Mouse (Mus musculus) intestine, embryonic 16.5 days (tissue): Measurements from ENCODE around the gene Kat5. TPM values are rescaled to one million over a fixed set of nuclear protein-coding genes. Genes with fewer than 3 reads are reported as not detected.

Source experiments
- ATAC-seq: fragments of 200-750 bp; cut with Nextera tagmentation; 2 replicates; pipeline ENCODE4 v1.8.0; 2017; ENCODE audit warnings: moderate TSS enrichment, moderate library complexity
- H3K27ac ChIP-seq: fragments of 300-500 bp; sonication (generic); 2 replicates; pipeline ENCODE4 v1.5.1; 2014; ENCODE audit warnings: mild to moderate bottlenecking, low read length
- H3K27me3 ChIP-seq: fragments of 300-500 bp; sonication (generic); replicated peaks from 2 replicates; pipeline ENCODE4 v1.6.1; 2014; ENCODE audit warnings: low read length, control low read depth, mixed read lengths; ENCODE audit not compliant: control insufficient read depth, insufficient read depth
- H3K36me3 ChIP-seq: fragments of 300-500 bp; sonication (generic); 2 replicates; pipeline ENCODE4 v1.6.1; 2014; ENCODE audit warnings: low read length, control low read depth; ENCODE audit not compliant: control insufficient read depth, insufficient read depth
- H3K4me1 ChIP-seq: fragments of 300-500 bp; sonication (generic); 2 replicates; pipeline ENCODE4 v1.6.1; 2014; ENCODE audit warnings: low read length, control low read depth, mixed read lengths; ENCODE audit not compliant: control insufficient read depth, insufficient read depth
- H3K4me2 ChIP-seq: fragments of 300-500 bp; sonication (generic); 2 replicates; pipeline ENCODE4 v1.6.1; 2014; ENCODE audit warnings: low read depth, low read length, control low read depth
- H3K4me3 ChIP-seq: fragments of 300-500 bp; sonication (generic); 2 replicates; pipeline ENCODE4 v1.5.1; 2014; ENCODE audit warnings: mild to moderate bottlenecking, low read length
- H3K9ac ChIP-seq: fragments of 300-500 bp; sonication (generic); 2 replicates; pipeline ENCODE4 v1.6.1; 2014; ENCODE audit warnings: low read depth, low read length
- H3K9me3 ChIP-seq: fragments of 300-500 bp; sonication (generic); 2 replicates; pipeline ENCODE4 v1.6.1; 2016; ENCODE audit warnings: low read length, control low read depth; ENCODE audit not compliant: control insufficient read depth
- WGBS: fragments of 180-500 bp; shearing (Covaris S2); extraction: QIAGEN DNeasy Blood & Tissue Kit; methylation state at CpG from one replicate; pipeline ENCODE4 v1.1.7; 2014; 5-methylcytosine and 5-hydroxymethylcytosine counted together
- polyA plus RNA-seq: library from polyadenylated mRNA; unstranded; fragments of >200 nt; fragmentation: Nextera tagmentation; extraction: Ambion mirVana; gene quantifications from 2 replicates; pipeline ENCODE4 v1.2.1, GENCODE M21; 2015

Gene Kat5
- polyA plus RNA-seq, 1 experiment from 2014 or later = 40.9 TPM

DNA sequence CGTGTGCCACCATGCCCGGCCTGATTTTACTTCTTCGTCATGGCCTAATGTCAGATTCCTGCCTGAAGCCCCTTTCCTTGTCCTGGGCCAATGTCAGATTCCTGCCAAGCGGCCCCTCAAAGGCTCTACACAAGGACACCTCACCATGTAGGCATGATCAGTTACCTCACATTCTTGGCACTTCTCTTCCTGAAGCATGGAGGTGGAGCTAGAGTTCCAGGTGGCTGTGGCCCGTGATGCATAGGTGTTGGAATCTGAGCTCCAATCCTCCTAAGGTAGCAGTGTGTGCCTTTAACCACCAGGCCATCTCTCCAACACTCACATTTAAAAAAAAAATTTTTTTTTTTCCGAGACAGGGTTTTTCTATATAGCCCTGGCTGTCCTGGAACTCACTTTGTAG lies 29.3 kb downstream of the Kat5 start:
- no peaks in the 10 kb centered on the region for H3K36me3 ChIP-seq
- H3K27me3 ChIP-seq = no peaks in the 10 kb centered on the region
- no peak overlapping the region for H3K4me3 ChIP-seq
- ATAC-seq = no peak
- no peaks in the 10 kb centered on the region for H3K9me3 ChIP-seq
- WGBS = 89% methylated on average over 6 of the region's 6 CpGs
- H3K4me2 ChIP-seq = no peak overlapping the region
- H3K9ac ChIP-seq = no peak overlapping the region
- no peak overlapping the region for H3K27ac ChIP-seq
- H3K4me1 ChIP-seq = no peaks in the 10 kb centered on the region

DNA sequence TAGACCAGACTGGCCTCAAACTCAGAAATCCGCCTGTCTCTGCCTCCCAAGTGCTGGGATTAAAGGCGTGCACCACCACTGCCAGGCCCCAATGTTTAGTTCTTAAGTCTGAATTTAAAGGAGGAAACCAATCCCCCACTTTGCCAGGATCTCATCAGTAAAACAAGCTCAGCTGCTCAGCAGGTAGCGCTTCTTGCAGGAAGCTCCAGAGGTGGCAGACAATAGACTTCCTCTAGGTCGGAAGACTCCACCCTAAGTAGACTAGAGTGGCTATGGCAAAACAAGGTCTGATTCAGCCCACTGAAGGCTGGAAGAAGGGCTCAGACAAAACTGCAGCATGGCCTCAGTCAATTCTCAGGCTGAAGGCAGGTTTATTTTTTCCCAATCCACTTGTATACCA lies 30.1 kb downstream of the Kat5 start:
- Histone ChIP-seq H3K9me3 (no peaks in the 10 kb centered on the region), H3K27me3 (no peaks in the 10 kb centered on the region), H3K4me3 (no peak overlapping the region), H3K36me3 (no peaks in the 10 kb centered on the region), H3K27ac (no peak overlapping the region), H3K4me1 (no peaks in the 10 kb centered on the region), H3K4me2 (no peak overlapping the region), H3K9ac (no peak overlapping the region)
- 76% methylated on average over 4 of the region's 4 CpGs for WGBS
- ATAC-seq = no peak

DNA sequence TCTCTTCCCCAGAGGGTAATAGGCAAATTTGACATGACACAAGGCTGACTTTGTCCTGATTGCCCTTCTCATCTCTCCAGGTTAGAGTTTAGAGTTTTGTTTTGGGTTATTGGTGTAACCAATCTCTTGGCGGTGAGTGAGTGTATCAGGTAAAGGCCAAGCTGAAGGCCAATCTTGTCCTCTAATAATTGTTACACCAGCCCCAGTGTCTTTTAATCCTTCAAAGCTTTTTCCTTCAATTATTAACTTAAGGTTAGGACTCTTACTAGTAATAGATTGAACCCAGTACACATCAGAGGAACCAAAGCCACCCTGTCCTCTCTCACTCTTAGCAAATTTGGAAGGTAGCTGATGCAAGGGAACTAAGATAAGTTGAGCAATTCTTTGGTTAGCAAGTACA lies 34.7 kb downstream of the Kat5 start:
- ATAC-seq = no peak
- Histone ChIP-seq H3K36me3 (no peaks in the 10 kb centered on the region; the same call in 1 of the 2 replicates), H3K9ac (no peak overlapping the region), H3K27ac (no peak overlapping the region), H3K4me3 (no peak overlapping the region), H3K27me3 (no peaks in the 10 kb centered on the region), H3K9me3 (no peaks in the 10 kb centered on the region), H3K4me2 (no peak overlapping the region), H3K4me1 (no peaks in the 10 kb centered on the region)
- 51% methylated on average over 1 of the region's 1 CpGs for WGBS

DNA sequence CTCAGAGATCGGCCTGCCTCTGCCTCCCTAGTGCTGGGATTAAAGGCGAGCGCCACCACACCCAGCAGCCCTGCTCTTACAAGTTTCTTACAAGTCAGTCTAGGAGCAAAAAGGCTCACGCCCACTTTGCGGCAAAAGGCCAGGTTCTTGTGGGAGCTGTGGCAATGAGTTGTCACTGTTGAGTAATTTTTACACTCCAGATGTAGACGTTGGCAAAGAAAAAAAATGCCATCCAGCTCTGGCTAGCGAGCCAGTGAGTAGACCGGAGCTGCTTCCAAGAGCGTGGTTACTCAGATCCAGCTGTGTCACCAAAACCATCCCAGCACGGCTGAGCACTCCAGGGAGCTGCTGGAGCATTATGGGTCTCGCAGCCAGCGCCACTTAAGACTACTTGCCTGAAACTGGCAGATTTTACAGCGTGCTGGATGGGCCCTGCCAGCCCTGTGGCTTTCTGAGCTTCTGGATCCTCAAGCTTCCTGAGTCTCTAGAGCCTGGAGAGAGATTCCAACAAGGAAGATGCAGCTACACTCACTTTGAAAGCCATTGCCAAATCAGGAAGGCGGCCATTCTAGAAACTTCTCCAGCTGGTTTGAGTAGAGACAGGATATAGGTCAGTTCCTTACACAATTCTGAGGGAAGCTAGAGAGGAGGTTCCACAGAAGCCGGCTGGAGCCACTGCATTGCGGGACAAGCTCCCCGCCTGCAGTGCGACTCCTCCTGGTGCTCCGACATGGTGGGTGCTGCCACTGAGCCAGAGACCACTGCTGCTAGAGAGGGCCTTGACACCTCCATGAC lies 37.5 kb downstream of the Kat5 start:
- 84% methylated on average over 19 of the region's 19 CpGs for WGBS
- H3K36me3 ChIP-seq = peaks cover 5% of the 10 kb centered on the region
- H3K9me3 ChIP-seq = no peaks in the 10 kb centered on the region
- H3K27me3 ChIP-seq = no peaks in the 10 kb centered on the region
- H3K4me2 ChIP-seq = no peak overlapping the region
- no peak for ATAC-seq
- H3K9ac ChIP-seq = no peak overlapping the region
- H3K4me1 ChIP-seq = peaks cover 16% of the 10 kb centered on the region
- peak overlapping the region; percentile 14; the same call in 1 of the 2 replicates for H3K27ac ChIP-seq
- H3K4me3 ChIP-seq = no peak overlapping the region

DNA sequence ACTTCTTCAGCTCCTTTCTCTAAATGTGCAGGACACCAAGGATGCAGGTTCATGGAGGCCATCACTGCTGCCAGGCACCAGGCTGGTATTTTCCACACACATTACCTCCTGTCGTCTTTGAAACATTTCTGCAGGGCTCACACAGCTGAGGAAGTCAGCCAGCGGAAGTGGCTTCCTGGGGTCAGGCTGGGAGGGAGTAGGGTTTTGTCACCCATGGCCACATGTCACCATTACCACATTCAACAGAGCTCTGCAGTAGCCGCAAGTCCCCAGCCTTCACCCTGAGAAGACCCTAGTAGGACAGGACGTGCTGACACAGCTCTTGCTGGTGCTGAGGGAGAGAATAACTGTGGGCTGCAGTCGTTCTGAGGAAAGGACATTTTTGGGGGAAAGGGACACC lies 38.2 kb downstream of the Kat5 start:
- H3K27ac ChIP-seq = no peak overlapping the region
- 70% methylated on average over 5 of the region's 5 CpGs for WGBS

DNA sequence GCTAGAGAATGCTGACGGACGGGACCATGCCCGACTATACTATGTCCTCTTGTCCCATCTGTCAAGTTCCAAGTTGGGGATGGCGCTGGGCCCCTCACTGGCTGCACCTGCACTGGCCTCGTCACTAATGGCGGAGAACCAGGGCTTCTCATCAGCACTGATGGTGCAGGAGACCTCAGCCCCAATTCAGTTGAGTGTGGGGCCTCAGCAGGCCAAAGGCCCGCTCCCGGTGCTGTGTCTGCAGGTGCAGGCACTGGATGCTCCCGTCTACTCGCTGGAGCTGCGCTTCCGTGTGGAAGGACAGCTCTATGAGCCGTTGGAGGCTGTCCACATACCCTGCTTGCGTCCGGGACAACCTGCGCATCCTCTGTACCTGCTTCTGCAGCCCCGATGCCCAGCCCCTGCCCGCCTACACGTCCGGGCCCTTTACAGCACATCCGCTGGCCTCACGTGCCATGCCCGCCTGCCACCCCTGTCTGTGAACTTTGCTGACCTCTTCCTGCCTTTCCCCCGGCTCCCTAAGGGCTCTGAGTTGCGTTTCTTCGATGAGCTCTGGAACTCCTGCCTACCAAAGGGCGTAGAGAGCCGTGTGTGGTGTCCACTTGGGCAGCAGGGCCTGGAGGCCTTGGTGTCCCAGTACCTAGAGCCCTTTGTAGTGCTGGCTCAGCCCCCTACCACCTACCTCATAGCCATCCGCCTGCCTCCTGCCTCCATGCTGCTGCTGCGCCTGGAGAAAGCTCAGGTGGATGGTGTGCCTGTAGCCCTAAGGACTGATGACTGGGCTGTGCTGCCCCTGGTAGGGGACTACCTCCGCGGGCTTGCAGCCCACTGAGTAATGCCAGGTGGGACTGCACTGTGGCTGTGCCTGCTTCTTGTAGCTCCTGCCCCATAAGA lies 39.4 kb downstream of the Kat5 start:
- 88% methylated on average over 32 of the region's 32 CpGs for WGBS
- H3K9ac ChIP-seq = peak overlapping the region; percentile 10; the same call in 1 of the 2 replicates
- H3K4me3 ChIP-seq = no peak overlapping the region
- no peak overlapping the region for H3K4me2 ChIP-seq
- H3K27me3 ChIP-seq = no peaks in the 10 kb centered on the region
- H3K4me1 ChIP-seq = peaks cover 29% of the 10 kb centered on the region
- H3K9me3 ChIP-seq = no peaks in the 10 kb centered on the region
- no peak for ATAC-seq
- H3K27ac ChIP-seq = no peak overlapping the region
- H3K36me3 ChIP-seq = peaks cover 5% of the 10 kb centered on the region

More for the DNA sequence above, 38.2 kb downstream of the Kat5 start:
- H3K27me3 ChIP-seq = no peaks in the 10 kb centered on the region
- ATAC-seq = no peak
- H3K4me1 ChIP-seq = peaks cover 20% of the 10 kb centered on the region
- no peaks in the 10 kb centered on the region for H3K9me3 ChIP-seq
- H3K4me3 ChIP-seq = no peak overlapping the region
- no peak overlapping the region for H3K4me2 ChIP-seq
- H3K36me3 ChIP-seq = peaks cover 5% of the 10 kb centered on the region
- no peak overlapping the region for H3K9ac ChIP-seq

DNA sequence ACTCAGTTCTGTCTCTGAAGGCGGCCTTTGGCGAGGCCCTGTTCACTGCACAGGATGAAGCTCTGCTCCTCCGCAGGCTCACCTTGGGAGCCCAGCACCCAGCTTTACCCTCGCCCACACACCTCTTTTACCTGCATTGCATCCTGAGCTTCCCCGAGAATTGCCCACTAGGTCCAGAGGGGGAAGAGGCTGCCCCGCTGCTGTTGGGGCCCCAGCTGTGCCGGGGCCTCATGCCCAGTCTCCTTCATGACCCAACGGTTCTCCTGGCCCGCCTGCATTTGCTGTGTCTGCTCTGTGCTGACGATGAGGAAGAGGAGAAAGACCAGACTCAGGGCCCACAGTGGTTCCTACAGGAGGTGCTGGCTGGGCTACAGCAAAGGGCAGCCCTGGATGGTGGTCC lies 40.5 kb downstream of the Kat5 start:
- WGBS = 86% methylated on average over 10 of the region's 10 CpGs
- Histone ChIP-seq H3K27ac (no peak overlapping the region), H3K4me2 (no peak overlapping the region; the same call in 1 of the 2 replicates), H3K4me3 (peak overlapping the region; percentile 80; the same call in 1 of the 2 replicates), H3K27me3 (no peaks in the 10 kb centered on the region), H3K9ac (peak overlapping the region; percentile 89), H3K4me1 (peaks cover 31% of the 10 kb centered on the region), H3K9me3 (no peaks in the 10 kb centered on the region), H3K36me3 (peaks cover 5% of the 10 kb centered on the region)
- ATAC-seq = no peak

DNA sequence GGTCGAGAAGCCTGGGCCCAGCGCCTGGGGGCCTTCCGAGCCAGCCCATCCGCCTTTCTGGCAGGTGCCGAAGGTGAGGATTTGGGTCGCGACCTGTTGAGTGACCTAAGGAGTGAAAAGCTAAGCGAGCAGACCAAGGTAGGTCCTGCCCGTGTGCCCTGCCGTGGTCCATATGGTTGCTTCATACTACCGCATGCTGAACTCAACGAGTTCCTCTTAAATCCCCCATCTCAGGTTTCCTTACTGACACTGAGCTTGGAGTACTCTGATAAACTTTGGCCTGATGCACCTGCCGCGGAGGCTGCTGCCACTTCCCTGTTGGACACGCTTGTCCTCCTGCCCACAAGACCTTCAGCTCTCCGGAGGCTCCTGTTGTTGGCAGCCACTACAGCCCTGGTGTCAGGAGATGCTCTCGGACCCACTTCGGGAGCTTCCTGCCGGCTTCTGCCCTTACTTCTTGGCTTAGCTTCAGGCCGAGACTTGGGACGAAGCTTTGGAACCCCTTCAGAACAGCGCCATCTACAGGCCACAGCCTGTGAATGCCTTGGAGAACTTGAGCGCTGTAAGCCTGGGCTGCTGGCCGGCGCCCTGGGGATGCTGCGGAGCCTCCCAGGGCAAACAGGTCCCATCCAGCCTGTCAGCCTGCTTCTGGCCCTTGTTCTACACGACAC lies 41.4 kb downstream of the Kat5 start:
- Histone ChIP-seq H3K4me1 (peaks cover 32% of the 10 kb centered on the region), H3K9me3 (no peaks in the 10 kb centered on the region), H3K9ac (peak overlapping the region; percentile 89), H3K4me3 (peak overlapping the region; percentile 80), H3K27ac (peak overlapping the region; percentile 97), H3K36me3 (peaks cover 5% of the 10 kb centered on the region), H3K4me2 (peak overlapping the region; percentile 97), H3K27me3 (no peaks in the 10 kb centered on the region)
- 6% methylated on average over 27 of the region's 27 CpGs for WGBS
- peak; percentile 6; the same call in 1 of the 2 replicates for ATAC-seq
